Mouse (Mus musculus) thymus, adult 2 months (tissue): ENCODE results near the gene Gm11127. TPM values are rescaled to one million over a fixed set of nuclear protein-coding genes. Genes with fewer than 3 reads are reported as not detected.
"Not testable (repeated sequence)": the region's sequence is repeated elsewhere in the genome, so short reads cannot be mapped to it uniquely, and the experiment has no call there.

Experiments used
- DNase-seq: peaks from one replicate; pipeline ENCODE4 v3.0.0; 2021
- H3K27ac ChIP-seq: fragments of 200-500 bp; 2 replicates; pipeline ENCODE4 v1.5.1; 2012; ENCODE audit warnings: low read length, control low read depth; ENCODE audit not compliant: control insufficient read depth, insufficient read depth
- H3K27me3 ChIP-seq: fragments of 200-500 bp; 2 replicates; pipeline ENCODE4 v1.6.1; 2012; ENCODE audit warnings: mild to moderate bottlenecking, low read length, moderate library complexity, mixed read lengths; ENCODE audit not compliant: control insufficient read depth, insufficient read depth
- H3K36me3 ChIP-seq: fragments of 200-500 bp; 2 replicates; pipeline ENCODE4 v1.6.1; 2012; ENCODE audit warnings: mild to moderate bottlenecking, low read length, moderate library complexity; ENCODE audit not compliant: control insufficient read depth, insufficient read depth
- H3K4me1 ChIP-seq: fragments of 200-500 bp; replicated peaks from 2 replicates; pipeline ENCODE4 v1.6.1; 2012; ENCODE audit warnings: low read length; ENCODE audit not compliant: control insufficient read depth, insufficient read depth
- H3K4me3 ChIP-seq: fragments of 200-500 bp; 2 replicates; pipeline ENCODE4 v1.5.1; 2012; ENCODE audit warnings: mild to moderate bottlenecking, low read length, control low read depth, moderate library complexity; ENCODE audit not compliant: control insufficient read depth, insufficient read depth
- CTCF ChIP-seq: fragments of 200-500 bp; IDR thresholded peaks from 2 replicates; pipeline ENCODE4 v1.5.1; 2012; ENCODE audit warnings: mild to moderate bottlenecking, control low read depth, low read length, moderate library complexity, borderline replicate concordance; ENCODE audit not compliant: control insufficient read depth, poor library complexity, insufficient read depth; ENCODE audit errors: extremely low read depth
- POLR2A ChIP-seq: fragments of 200-500 bp; IDR thresholded peaks from 2 replicates; pipeline ENCODE4 v1.6.1; 2012; ENCODE audit warnings: mild to moderate bottlenecking, low read length, control low read depth, moderate library complexity; ENCODE audit not compliant: control insufficient read depth, poor library complexity, insufficient read depth; ENCODE audit errors: extremely low read depth
- WGBS: fragments of 180-500 bp; shearing (Covaris S2); methylation state at CpG from one replicate; pipeline ENCODE4 v1.1.7; 2018; 5-methylcytosine and 5-hydroxymethylcytosine counted together
- polyA plus RNA-seq: library from polyadenylated mRNA; depleted of rRNA; stranded (reverse); fragments of >200 nt; gene quantifications from 2 replicates; pipeline ENCODE4 v1.2.3, GENCODE M21; 2012; rRNA removed

Gene Gm11127
- 0.39 and 0.61 TPM in 2 replicates for polyA plus RNA-seq

GRCm38 (mm10) chr17:36058362-36058761, at the start of gene Gm11127:
Gene Gm11127, minus strand, starts transcription at chr17:36058371.
- H3K27me3 ChIP-seq, H3K27ac ChIP-seq, H3K4me3 ChIP-seq, H3K4me1 ChIP-seq, DNase-seq, H3K36me3 ChIP-seq: not testable (repeated sequence)
- WGBS: 81% methylated on average over 1 of the region's 1 CpGs

GRCm38 (mm10) chr17:36102091-36102490, 43.9 kb upstream of the Gm11127 start:
- H3K27ac ChIP-seq, H3K36me3 ChIP-seq, H3K4me1 ChIP-seq, H3K4me3 ChIP-seq, H3K27me3 ChIP-seq, DNase-seq: not testable (repeated sequence)
- WGBS: 93% methylated on average over 12 of the region's 12 CpGs

GRCm38 (mm10) chr17:36099603-36100002, 41.4 kb upstream of the Gm11127 start:
- 90% methylated on average over 2 of the region's 2 CpGs for whole genome bisulfite sequencing
- not testable (repeated sequence) for H3K36me3 ChIP-seq, DNase-seq, H3K27ac ChIP-seq, H3K4me1 ChIP-seq, H3K4me3 ChIP-seq, H3K27me3 ChIP-seq

- H3K4me1 ChIP-seq: no peaks in the 10 kb centered on the region
- H3K27ac ChIP-seq: no peak overlapping the region
- WGBS: 51% methylated on average over 3 of the region's 3 CpGs
- DNase-seq: no peak
- no peak overlapping the region for H3K4me3 ChIP-seq
- H3K27me3 ChIP-seq: no peaks in the 10 kb centered on the region
- TF ChIP-seq CTCF: no peak
- no peak for TF ChIP-seq POLR2A
- H3K36me3 ChIP-seq: no peaks in the 10 kb centered on the region
Observed at GRCm38 (mm10) chr17:36093936-36094335, 35.8 kb upstream of the Gm11127 start.

GRCm38 (mm10) chr17:36092520-36092919, 34.3 kb upstream of the Gm11127 start:
- H3K27ac ChIP-seq, H3K4me3 ChIP-seq, H3K36me3 ChIP-seq, DNase-seq, H3K27me3 ChIP-seq, H3K4me1 ChIP-seq: not testable (repeated sequence)

GRCm38 (mm10) chr17:36091933-36092332, 33.8 kb upstream of the Gm11127 start:
- not testable (repeated sequence) for H3K4me1 ChIP-seq, H3K36me3 ChIP-seq, H3K4me3 ChIP-seq, H3K27me3 ChIP-seq, DNase-seq, H3K27ac ChIP-seq
- WGBS: no CpG with 5 or more reads among the region's 2 CpGs

GRCm38 (mm10) chr17:36085976-36086375, 27.8 kb upstream of the Gm11127 start:
- H3K4me3 ChIP-seq, H3K27ac ChIP-seq, H3K27me3 ChIP-seq, H3K36me3 ChIP-seq: not testable (repeated sequence)
- DNase-seq: peak; percentile 73
- 9% methylated on average over 1 of the region's 1 CpGs for WGBS
- peaks cover 14% of the 10 kb centered on the region for H3K4me1 ChIP-seq

- DNase-seq: peak; percentile 35
- TF ChIP-seq POLR2A: no peak
- TF ChIP-seq CTCF: no peak
- peak overlapping the region; percentile 57 for H3K4me3 ChIP-seq
- H3K27ac ChIP-seq: no peak overlapping the region
- no peaks in the 10 kb centered on the region for H3K36me3 ChIP-seq
- WGBS: under 1% methylated on average over 42 of the region's 42 CpGs
- H3K27me3 ChIP-seq: no peaks in the 10 kb centered on the region; the same call in 1 of the 2 replicates
- H3K4me1 ChIP-seq: peaks cover 14% of the 10 kb centered on the region
Observed at GRCm38 (mm10) chr17:36083870-36084451, 25.8 kb upstream of the Gm11127 start.
